In the genomic region with DNA sequence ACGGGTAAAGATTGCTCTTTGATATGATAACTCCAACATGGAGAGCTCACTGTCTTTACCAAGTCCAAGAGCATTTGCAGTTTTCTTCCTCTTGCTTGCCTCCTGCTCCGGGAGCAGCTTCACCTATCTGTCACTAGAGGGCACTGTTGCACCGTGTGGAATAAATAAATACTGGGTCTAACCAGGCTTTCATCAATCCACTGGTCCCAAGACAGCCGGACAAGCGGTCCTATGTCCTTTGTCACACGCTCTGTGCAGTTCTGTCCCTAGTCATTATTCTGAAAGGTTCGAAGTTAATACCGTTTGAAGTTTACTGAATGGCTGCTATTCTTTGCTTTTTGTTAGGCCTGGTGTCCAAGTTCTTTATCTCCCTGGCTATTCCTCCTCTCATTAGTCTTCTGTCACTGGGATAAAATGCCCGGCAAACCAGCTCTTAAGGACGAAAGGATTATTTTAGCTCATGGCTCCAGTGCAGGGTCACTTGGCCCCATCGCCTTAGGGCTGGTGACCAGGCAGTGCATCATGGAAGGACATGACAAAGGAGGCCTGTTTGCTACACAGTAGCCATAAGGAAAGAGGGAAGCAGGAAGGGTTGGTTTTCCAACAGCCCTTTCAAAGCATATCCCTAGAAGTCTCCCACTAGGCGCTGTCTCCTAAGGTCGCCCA, we compare ENCODE assay signal across 8 mouse cellular contexts. TPM values are rescaled to one million over a fixed set of nuclear protein-coding genes. Genes with fewer than 3 reads are reported as not detected.
DNase-seq lines count a peak whose midpoint lies in the region; ATAC-seq lines count a peak whose summit lies in the region.

No protein-coding gene starts in this region.

- H3K4me2 ChIP-seq in liver, embryonic 12.5 days = no peak overlapping the region

- H3K4me1 ChIP-seq in liver, embryonic 12.5 days = peaks cover 4% of the 10 kb centered on the region; the same call in 1 of the 2 replicates

- no peak overlapping the region for H3K27ac ChIP-seq in liver, embryonic 12.5 days

- 34% methylated on average over 13 of the region's 13 CpGs for whole genome bisulfite sequencing in liver, embryonic 12.5 days (ENCODE audit: insufficient replicate concordance)

- H3K9me3 ChIP-seq in liver, embryonic 12.5 days (replicated peaks) = no peaks in the 10 kb centered on the region

- peak; percentile 35 for DNase-seq in liver
- DNase-seq in cerebellum, postnatal 10 days = peak; percentile 80 to 86
- peak; percentile 52 for DNase-seq in gastrocnemius, adult 18-20 months (ENCODE audit: low spot score)
- peak; percentile 75 for DNase-seq in hindlimb bud, embryonic 11.5 days (ENCODE audit: extremely low spot score, low read depth, low spot score)
- peak; percentile 47 for DNase-seq in left cerebral cortex, adult 11 months (ENCODE audit: low spot score)
- peak; percentile 90 for DNase-seq in mesoderm, embryonic 11.5 days (ENCODE audit: low read depth, low spot score)
- DNase-seq in right cerebral cortex, postnatal 25 days = peak; percentile 65

- H3K9ac ChIP-seq in liver, embryonic 12.5 days = no peak overlapping the region

- H3K4me3 ChIP-seq in liver, embryonic 12.5 days = no peak overlapping the region

- no peaks in the 10 kb centered on the region for H3K27me3 ChIP-seq in liver, embryonic 12.5 days (replicated peaks)

- H3K36me3 ChIP-seq in liver, embryonic 12.5 days = peaks cover 2% of the 10 kb centered on the region; the same call in 1 of the 2 replicates

- no peak for ATAC-seq in liver, embryonic 12.5 days

RNA-seq across cellular contexts. Expression of a gene that starts 35.5 kb away (rescaled TPM):
- 5.4 and 5.7 TPM in 2 replicates for polyA plus RNA-seq in liver, embryonic 12.5 days (2016; fragmentation: Nextera tagmentation; extraction: Ambion mirVana)
- not detected for total RNA-seq in gastrocnemius, adult 18-20 months (2021)

RNA-seq across cellular contexts. Expression of a gene that starts 35.6 kb away (rescaled TPM):
- 0.05 and 0.06 TPM in 2 replicates for polyA plus RNA-seq in liver, embryonic 12.5 days (2016; fragmentation: Nextera tagmentation; extraction: Ambion mirVana)
- under 1 TPM in 1 of 2 experiments, not detected in 1; 0.28 TPM for total RNA-seq in gastrocnemius, adult 18-20 months (2021)

Comparison
In these comparisons a context has a peak if more than half of its experiments do, and no peak if none do; other contexts are left out.
1. DNase-seq: peak in every context shown above with its lines; median percentile 90 in mesoderm, embryonic 11.5 days; 83 in cerebellum, postnatal 10 days; 75 in hindlimb bud, embryonic 11.5 days; 65 in right cerebral cortex, postnatal 25 days; 52 in gastrocnemius, adult 18-20 months; 47 in left cerebral cortex, adult 11 months; 35 in liver.